Mouse (Mus musculus): Measurements from ENCODE around the gene Tnfrsf12a.

Tnfrsf12a gene

GRCm38 (mm10) chr17:23644613-23645495, 32.4 kb downstream of the Tnfrsf12a start, which contains the start of gene Mmp25:
Mmp25 (minus strand) TSS chr17:23645277.
- DNase-seq (ENCODE audit: low spot score), result no peak

DNA sequence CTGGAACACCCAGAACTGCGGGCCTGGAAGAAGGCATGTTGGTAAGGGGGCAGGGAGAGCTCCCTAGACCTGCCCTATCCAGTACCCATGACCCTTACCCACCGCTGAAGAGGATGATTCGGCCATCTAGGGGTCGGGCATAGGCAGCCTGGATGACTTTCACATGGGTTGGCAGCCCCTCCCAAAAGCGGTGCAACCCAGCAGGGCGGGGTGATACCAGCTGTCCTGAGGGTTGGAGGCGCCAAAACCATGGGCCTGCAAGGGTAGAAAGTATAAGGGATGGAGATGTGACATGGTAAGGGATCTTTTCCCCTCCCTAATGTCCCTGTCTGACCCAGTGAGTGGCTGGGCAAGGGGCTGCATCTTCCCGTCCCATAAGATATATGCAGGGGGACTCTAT, 46.0 kb downstream of the Tnfrsf12a start:
- no peak for DNase-seq (ENCODE audit: low spot score)

GRCm38 (mm10) chr17:23630195-23631020, 46.9 kb downstream of the Tnfrsf12a start:
- peak; percentile 31 for DNase-seq (ENCODE audit: low spot score)

DNA sequence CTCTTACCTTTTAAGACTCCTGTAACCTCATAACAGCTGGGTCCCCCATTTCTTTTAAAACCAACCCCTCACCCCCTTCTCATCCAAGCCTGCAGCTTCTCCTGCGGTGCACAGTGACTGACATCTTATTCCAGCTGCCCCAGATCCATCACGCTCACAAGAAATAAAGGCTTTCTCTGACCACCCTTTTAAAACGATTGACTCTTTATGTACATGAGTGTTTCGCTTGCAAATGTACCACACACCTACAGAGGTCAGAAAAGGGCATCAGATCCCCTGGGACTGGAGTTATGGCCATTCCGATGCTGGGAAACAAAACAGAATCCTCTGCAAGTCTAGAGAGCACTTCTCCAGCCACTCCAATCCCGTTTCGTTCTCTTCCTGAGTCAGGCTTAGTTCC, 49.5 kb downstream of the Tnfrsf12a start:
- DNase-seq (ENCODE audit: low spot score), result no peak
